Mouse (Mus musculus) forebrain, embryonic 11.5 days (tissue): ENCODE results near the gene Gm17542. TPM values are rescaled to one million over a fixed set of nuclear protein-coding genes. Genes with fewer than 3 reads are reported as not detected.

Source experiments
- ATAC-seq: fragments of 200-750 bp; cut with Nextera tagmentation; replicated peaks from 2 replicates; pipeline ENCODE4 v1.8.0; 2017; ENCODE audit warnings: moderate TSS enrichment; ENCODE audit not compliant: low FRiP score
- DNase-seq: peaks from one replicate; pipeline ENCODE4 v3.0.0-alpha.2; 2017; ENCODE audit warnings: low spot score
- H3K27ac ChIP-seq: fragments of 300-500 bp; sonication (generic); 2 replicates; pipeline ENCODE4 v1.5.1; 2014; ENCODE audit warnings: low read depth, low read length
- H3K27me3 ChIP-seq: fragments of 300-500 bp; sonication (generic); 2 replicates; pipeline ENCODE4 v1.6.1; 2014; ENCODE audit warnings: mild to moderate bottlenecking, low read length, mixed read lengths; ENCODE audit not compliant: control insufficient read depth, insufficient read depth
- H3K36me3 ChIP-seq: fragments of 300-500 bp; sonication (generic); 2 replicates; pipeline ENCODE4 v1.6.1; 2014; ENCODE audit warnings: mild to moderate bottlenecking, low read length, moderate library complexity, mixed read lengths; ENCODE audit not compliant: control insufficient read depth, insufficient read depth
- H3K4me1 ChIP-seq: fragments of 300-500 bp; sonication (generic); replicated peaks from 2 replicates; pipeline ENCODE4 v1.6.1; 2014; ENCODE audit warnings: low read length, mixed read lengths; ENCODE audit not compliant: control insufficient read depth, insufficient read depth
- H3K4me2 ChIP-seq: fragments of 300-500 bp; sonication (generic); 2 replicates; pipeline ENCODE4 v1.6.1; 2014; ENCODE audit warnings: low read depth, mild to moderate bottlenecking, low read length, moderate library complexity, mixed read lengths; ENCODE audit not compliant: severe bottlenecking
- H3K4me3 ChIP-seq: fragments of 300-500 bp; sonication (generic); 2 replicates; pipeline ENCODE4 v1.5.1; 2014; ENCODE audit warnings: low read depth, low read length
- H3K9ac ChIP-seq: fragments of 300-500 bp; sonication (generic); 2 replicates; pipeline ENCODE4 v1.6.1; 2014; ENCODE audit warnings: low read length
- H3K9me3 ChIP-seq: fragments of 300-500 bp; sonication (generic); 2 replicates; pipeline ENCODE4 v1.6.1; 2016; ENCODE audit warnings: low read length, mixed read lengths; ENCODE audit not compliant: control insufficient read depth
- WGBS: fragments of 180-500 bp; shearing (Covaris S2); extraction: QIAGEN DNeasy Blood & Tissue Kit; methylation state at CpG from one replicate; pipeline ENCODE4 v1.1.7; 2014; 5-methylcytosine and 5-hydroxymethylcytosine counted together
- polyA plus RNA-seq: library from polyadenylated mRNA; unstranded; fragments of >200 nt; fragmentation: Nextera tagmentation; extraction: Ambion mirVana; gene quantifications from 2 replicates; pipeline ENCODE4 v1.2.1, GENCODE M21; 2014

Gm17542 gene
- polyA plus RNA-seq, 1 experiment from 2014 or later: not detected

- Histone ChIP-seq H3K4me1 (no peaks in the 10 kb centered on the region), H3K27me3 (no peaks in the 10 kb centered on the region), H3K9me3 (no peaks in the 10 kb centered on the region), H3K36me3 (no peaks in the 10 kb centered on the region), H3K4me2 (no peak overlapping the region), H3K4me3 (no peak overlapping the region), H3K27ac (no peak overlapping the region), H3K9ac (no peak overlapping the region)
- WGBS: 91% methylated on average over 4 of the region's 4 CpGs
- ATAC-seq (no peak), DNase-seq (no peak)
These were observed 19.1 kb downstream of the Gm17542 start for GRCm38 (mm10) chr10:58698955-58699354.

- H3K4me3 ChIP-seq: no peak overlapping the region
- WGBS: 76% methylated on average over 6 of the region's 7 CpGs
- ATAC-seq (no peak), DNase-seq (no peak)
- H3K9me3 ChIP-seq: no peaks in the 10 kb centered on the region
- no peak overlapping the region for H3K9ac ChIP-seq
- H3K4me1 ChIP-seq: no peaks in the 10 kb centered on the region
- H3K36me3 ChIP-seq: no peaks in the 10 kb centered on the region
- H3K27ac ChIP-seq: no peak overlapping the region
- no peak overlapping the region for H3K4me2 ChIP-seq
- H3K27me3 ChIP-seq: no peaks in the 10 kb centered on the region
These were observed 27.0 kb downstream of the Gm17542 start for GRCm38 (mm10) chr10:58691051-58691450.

DNA sequence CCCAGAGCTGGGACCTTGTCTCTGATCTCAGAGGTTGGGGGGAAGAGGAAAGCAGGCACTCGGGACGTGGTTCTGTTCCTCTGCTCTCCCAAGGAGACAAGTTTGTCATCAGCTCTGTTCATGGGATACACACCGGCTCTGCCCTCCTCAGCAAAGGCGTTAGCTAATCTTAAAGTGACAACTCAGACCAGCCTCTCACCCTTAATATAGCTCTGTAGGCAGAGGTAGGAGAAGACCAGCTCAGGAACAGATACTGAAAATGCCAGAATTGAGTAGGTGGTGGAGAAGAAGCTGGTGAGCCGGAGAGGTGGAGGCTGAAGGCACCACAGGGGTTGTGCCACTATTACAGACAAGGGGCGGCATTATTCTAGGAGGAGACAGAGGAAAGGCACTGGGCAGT is 38.7 kb downstream of the Gm17542 start:
- DNase-seq (no peak), ATAC-seq (no peak)
- peaks cover 5% of the 10 kb centered on the region; the same call in 1 of the 2 replicates for H3K4me1 ChIP-seq
- 80% methylated on average over 6 of the region's 6 CpGs for WGBS
- no peak overlapping the region for H3K9ac ChIP-seq
- no peak overlapping the region for H3K4me3 ChIP-seq
- H3K36me3 ChIP-seq: no peaks in the 10 kb centered on the region
- no peak overlapping the region for H3K27ac ChIP-seq
- peaks cover 5% of the 10 kb centered on the region; the same call in 1 of the 2 replicates for H3K27me3 ChIP-seq
- no peak overlapping the region for H3K4me2 ChIP-seq
- no peaks in the 10 kb centered on the region for H3K9me3 ChIP-seq

DNA sequence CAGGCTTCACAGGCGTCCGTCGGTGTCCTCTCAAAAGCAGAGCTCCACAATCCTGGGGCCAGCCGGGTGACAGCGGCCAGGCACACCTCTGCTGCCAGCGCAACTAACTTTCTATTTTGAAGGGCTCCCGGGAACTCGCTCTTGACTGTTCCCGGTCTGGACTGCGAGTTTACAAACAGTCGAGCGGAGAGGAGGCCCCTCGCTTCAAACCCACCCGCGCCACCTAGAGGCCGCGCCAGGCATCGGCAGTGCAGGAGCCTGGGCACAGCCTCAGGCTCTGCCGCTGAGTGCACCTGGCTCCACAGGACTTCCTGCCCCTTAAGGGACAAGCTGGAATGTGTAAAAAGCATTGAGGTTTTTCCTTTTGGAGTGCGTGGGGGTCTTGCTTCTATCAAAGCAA is 42.5 kb downstream of the Gm17542 start, which contains the start of gene Edar:
Edar (minus strand) TSS at position 122 of the 400 bp plus-strand sequence.
- H3K4me3 ChIP-seq: peak within 1 kb of the TSS; percentile 27; the same call in 1 of the 2 replicates
- H3K27ac ChIP-seq: no peak within 1 kb of the TSS
- peaks cover 5% of the 10 kb centered on the region; the same call in 1 of the 2 replicates for H3K27me3 ChIP-seq
- H3K36me3 ChIP-seq: no peaks in the 10 kb centered on the region
- peak within 1 kb of the TSS; percentile 50 for H3K4me2 ChIP-seq
- 0 out of 2 replicates have a peak, but pooled peaks have one; percentile 22 for ATAC-seq
- peak; percentile 92 for DNase-seq
- 2% methylated on average over 20 of the region's 20 CpGs for WGBS
- no peaks in the 10 kb centered on the region for H3K9me3 ChIP-seq
- H3K4me1 ChIP-seq: peaks cover 5% of the 10 kb centered on the region; the same call in 1 of the 2 replicates
- H3K9ac ChIP-seq: no peak within 1 kb of the TSS

DNA sequence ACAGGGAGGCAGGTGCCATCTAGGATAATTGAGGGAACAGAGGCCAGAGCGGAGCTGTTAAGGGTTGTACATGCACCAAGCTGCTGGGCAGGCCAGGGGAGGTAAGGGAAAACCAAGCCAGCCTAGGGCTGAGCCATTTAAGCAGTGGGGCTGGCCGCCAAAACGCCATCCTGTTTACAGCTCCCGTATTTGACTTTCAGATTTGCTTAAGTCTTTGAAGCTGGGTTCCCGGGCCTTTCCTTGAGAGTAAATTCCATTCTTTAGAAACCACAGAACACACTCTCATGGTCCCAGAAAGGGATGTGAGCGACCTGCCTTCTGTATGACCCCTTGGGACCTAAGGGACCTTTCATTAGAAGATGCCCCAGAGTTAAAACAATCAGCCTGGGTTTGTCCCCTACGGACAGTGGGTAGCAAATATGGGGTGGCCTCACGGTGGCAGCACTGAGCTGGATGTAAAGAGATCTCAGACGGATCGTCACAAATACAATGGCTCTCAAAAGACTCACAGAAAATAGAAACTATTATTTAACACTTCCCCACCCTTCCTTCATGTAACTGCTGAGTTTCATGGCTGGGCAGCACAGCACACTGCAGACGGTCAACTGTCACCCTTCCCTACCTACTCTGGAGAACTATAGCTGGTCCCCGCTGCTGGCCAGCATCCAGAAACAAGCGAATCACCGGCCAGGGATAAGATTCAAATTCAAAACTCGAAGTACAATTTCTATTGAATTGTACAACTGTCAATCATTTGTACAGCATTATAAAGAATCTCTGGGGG is 44.5 kb downstream of the Gm17542 start:
- Histone ChIP-seq H3K4me2 (peak overlapping the region; percentile 21; the same call in 1 of the 2 replicates), H3K27ac (peak overlapping the region; percentile 77)
- peak; percentile 91 for ATAC-seq

DNA sequence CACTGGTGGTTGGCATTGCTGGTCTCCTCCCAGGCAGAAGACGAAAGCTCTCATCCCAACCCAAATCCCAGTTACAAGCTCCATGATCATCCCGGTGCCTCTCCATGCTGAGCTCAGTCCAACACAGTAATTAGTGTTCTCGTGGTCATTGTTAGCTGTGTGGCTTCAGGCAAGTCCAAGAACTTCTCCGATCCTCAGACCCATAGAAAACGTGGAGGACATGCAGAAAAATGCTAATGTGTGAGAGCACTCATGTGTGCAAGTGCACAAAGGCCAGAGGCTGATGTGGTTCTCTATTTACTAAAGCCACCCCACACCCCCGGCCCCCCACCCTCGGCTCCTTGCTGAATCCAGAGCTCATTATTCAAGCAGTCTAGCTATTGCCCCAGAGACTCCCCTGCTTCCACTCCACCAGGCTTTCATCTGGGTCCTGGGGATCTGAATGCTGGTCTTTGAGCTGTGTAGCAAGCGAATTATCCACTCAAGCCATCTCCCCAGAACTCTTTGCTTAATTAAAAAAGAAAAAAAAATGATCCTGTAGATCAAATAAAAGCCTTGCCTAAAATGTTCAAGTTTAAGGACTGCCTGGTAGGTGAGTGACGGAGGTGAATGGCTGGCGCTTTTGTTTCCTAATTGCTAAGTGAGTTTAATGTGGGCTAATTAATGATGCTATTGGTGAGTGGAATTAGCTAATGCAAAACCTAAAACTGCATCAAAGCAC is 45.3 kb downstream of the Gm17542 start:
- no peak overlapping the region for H3K4me2 ChIP-seq
- H3K27ac ChIP-seq: peak overlapping the region; percentile 77
- H3K36me3 ChIP-seq: no peaks in the 10 kb centered on the region
- H3K27me3 ChIP-seq: peaks cover 7% of the 10 kb centered on the region
- DNase-seq: peak; percentile 89
- H3K9ac ChIP-seq: no peak overlapping the region
- 19% methylated on average over 10 of the region's 10 CpGs for WGBS
- peak; percentile 95 for ATAC-seq
- peaks cover 5% of the 10 kb centered on the region; the same call in 1 of the 2 replicates for H3K4me1 ChIP-seq
- H3K9me3 ChIP-seq: no peaks in the 10 kb centered on the region
- no peak overlapping the region for H3K4me3 ChIP-seq

More for the DNA sequence above, 44.5 kb downstream of the Gm17542 start:
- Histone ChIP-seq H3K36me3 (no peaks in the 10 kb centered on the region), H3K4me3 (no peak overlapping the region), H3K9ac (no peak overlapping the region), H3K27me3 (peaks cover 5% of the 10 kb centered on the region; the same call in 1 of the 2 replicates), H3K4me1 (peaks cover 5% of the 10 kb centered on the region; the same call in 1 of the 2 replicates), H3K9me3 (no peaks in the 10 kb centered on the region)
- peak; percentile 89 for DNase-seq
- whole genome bisulfite sequencing: 26% methylated on average over 15 of the region's 15 CpGs

GRCm38 (mm10) chr10:58663868-58664267 is 54.1 kb downstream of the Gm17542 start:
- Histone ChIP-seq H3K27me3 (peaks cover 2% of the 10 kb centered on the region), H3K9me3 (no peaks in the 10 kb centered on the region), H3K9ac (no peak overlapping the region), H3K4me2 (no peak overlapping the region), H3K36me3 (no peaks in the 10 kb centered on the region), H3K4me3 (no peak overlapping the region), H3K27ac (no peak overlapping the region), H3K4me1 (no peaks in the 10 kb centered on the region)
- ATAC-seq: no peak
- DNase-seq: no peak
- 85% methylated on average over 5 of the region's 5 CpGs for WGBS
